Comparison of ENCODE assay signal across 8 mouse cellular contexts in genomic region chr7:130545893-130546292, GRCm38 (mm10). TPM values are rescaled to one million over a fixed set of nuclear protein-coding genes. Genes with fewer than 3 reads are reported as not detected.
DNase-seq lines count a peak whose midpoint lies in the region; ATAC-seq and TF ChIP-seq lines count a peak whose summit lies in the region.

No protein-coding gene starts in this region.

- peak; percentile 54 to 73 for TF ChIP-seq EP300 in MEL (IDR thresholded peaks at IDR 0.05; ENCODE audit: low read depth in 1 of 2, low read length in 2 of 2)

- 38% methylated on average over 3 of the region's 3 CpGs for WGBS in heart, embryonic 16.5 days
- 59% methylated on average over 3 of the region's 3 CpGs for WGBS in hindbrain, embryonic 13.5 days
- 63% methylated on average over 3 of the region's 3 CpGs for WGBS in midbrain, embryonic 12.5 days

- peak overlapping the region; percentile 100 for H3K27ac ChIP-seq in heart, embryonic 16.5 days (ENCODE audit: low read length)
- peak overlapping the region; percentile 95 for H3K27ac ChIP-seq in MEL (ENCODE audit: control insufficient read depth, low read depth, low read length)
- H3K27ac ChIP-seq in hindbrain, embryonic 13.5 days = peak overlapping the region; percentile 96
- H3K27ac ChIP-seq in midbrain, embryonic 12.5 days (replicated peaks) = peak overlapping the region; percentile 99

- H3K4me2 ChIP-seq in heart, embryonic 16.5 days (ENCODE audit: low read depth, low read length) = peak overlapping the region; percentile 81
- H3K4me2 ChIP-seq in hindbrain, embryonic 13.5 days = peak overlapping the region; percentile 84
- H3K4me2 ChIP-seq in midbrain, embryonic 12.5 days (replicated peaks) = peak overlapping the region; percentile 89

- peaks cover 24% of the 10 kb centered on the region for H3K36me3 ChIP-seq in heart, embryonic 16.5 days (ENCODE audit: control insufficient read depth, insufficient read depth)
- peaks cover 21 to 22% of the 10 kb centered on the region in 2 experiments for H3K36me3 ChIP-seq in MEL (ENCODE audit: control insufficient read depth in 1 of 2, insufficient read depth in 2 of 2, low read length in 2 of 2)
- H3K36me3 ChIP-seq in hindbrain, embryonic 13.5 days = peaks cover 37% of the 10 kb centered on the region
- H3K36me3 ChIP-seq in midbrain, embryonic 12.5 days = peaks cover 41% of the 10 kb centered on the region

- DNase-seq in heart, postnatal 36 days = no peak
- DNase-seq in MEL (ENCODE audit: low read depth, low spot score) = peak; percentile 36
- no peak for DNase-seq in MN1 (ENCODE audit: low spot score)
- DNase-seq in frontal cortex, adult 2 months (ENCODE audit: extremely low spot score in 1 of 2, low spot score in 1 of 2) = no peak
- no peak for DNase-seq in cerebellum, postnatal 25 days

- no peak for TF ChIP-seq POLR2A in MEL (IDR thresholded peaks at IDR 0.05; ENCODE audit: control insufficient read depth in 1 of 2, insufficient read depth in 1 of 2, low read depth in 1 of 2, low read length in 2 of 2, poor library complexity in 1 of 2)

- H3K79me2 ChIP-seq in MEL (ENCODE audit: control insufficient read depth, insufficient read depth, low read length, poor library complexity) = peaks cover 37% of the 10 kb centered on the region

- no peak for TF ChIP-seq RAD21 in MEL (IDR thresholded peaks at IDR 0.05; ENCODE audit: low read depth, low read length)

- no peaks in the 10 kb centered on the region for H3K9me3 ChIP-seq in heart, embryonic 16.5 days (replicated peaks; ENCODE audit: control insufficient read depth, low read length)
- H3K9me3 ChIP-seq in MEL (replicated peaks; ENCODE audit: insufficient read depth, low read length) = no peaks in the 10 kb centered on the region
- no peaks in the 10 kb centered on the region for H3K9me3 ChIP-seq in hindbrain, embryonic 13.5 days
- no peaks in the 10 kb centered on the region for H3K9me3 ChIP-seq in midbrain, embryonic 12.5 days

- TF ChIP-seq CTCF in MEL (IDR thresholded peaks at IDR 0.05 in 2 of 3, conservative IDR thresholded peaks at IDR 0.05 in 1 of 3; ENCODE audit: control insufficient read depth in 1 of 3, insufficient read depth in 1 of 3, low read depth in 2 of 3, low read length in 3 of 3, poor library complexity in 1 of 3, severe bottlenecking in 1 of 3) = no peak

- peak overlapping the region; percentile 99 for H3K9ac ChIP-seq in heart, embryonic 16.5 days (ENCODE audit: low read length)
- peak overlapping the region; percentile 98 for H3K9ac ChIP-seq in MEL (ENCODE audit: control insufficient read depth, low read depth, low read length, poor library complexity, severe bottlenecking)
- peak overlapping the region; percentile 92 for H3K9ac ChIP-seq in hindbrain, embryonic 13.5 days
- H3K9ac ChIP-seq in midbrain, embryonic 12.5 days (replicated peaks) = peak overlapping the region; percentile 95

- peak overlapping the region; percentile 97 for H3K4me3 ChIP-seq in heart, embryonic 16.5 days (ENCODE audit: low read length)
- H3K4me3 ChIP-seq in MEL (ENCODE audit: control insufficient read depth in 1 of 2, insufficient read depth in 1 of 2, low read depth in 2 of 2, low read length in 2 of 2) = peak overlapping the region; percentile 93 to 99
- H3K4me3 ChIP-seq in hindbrain, embryonic 13.5 days = peak overlapping the region; percentile 89
- peak overlapping the region; percentile 88 for H3K4me3 ChIP-seq in midbrain, embryonic 12.5 days

- no peaks in the 10 kb centered on the region for H3K27me3 ChIP-seq in heart, embryonic 16.5 days (ENCODE audit: control insufficient read depth, insufficient read depth, low read length)
- H3K27me3 ChIP-seq in MEL (ENCODE audit: control insufficient read depth in 1 of 2, insufficient read depth in 2 of 2, low read length in 2 of 2) = no peaks in the 10 kb centered on the region; a peak in 1 of 4 replicates
- no peaks in the 10 kb centered on the region for H3K27me3 ChIP-seq in hindbrain, embryonic 13.5 days
- no peaks in the 10 kb centered on the region for H3K27me3 ChIP-seq in midbrain, embryonic 12.5 days

- H3K4me1 ChIP-seq in heart, embryonic 16.5 days (ENCODE audit: control insufficient read depth, insufficient read depth, low read length) = peaks cover 14% of the 10 kb centered on the region
- H3K4me1 ChIP-seq in MEL (ENCODE audit: control insufficient read depth in 1 of 2, insufficient read depth in 2 of 2, low read length in 2 of 2) = peaks cover 6 to 13% of the 10 kb centered on the region in 2 experiments; a peak in 3 of 4 replicates
- peaks cover 24% of the 10 kb centered on the region for H3K4me1 ChIP-seq in hindbrain, embryonic 13.5 days (replicated peaks)
- peaks cover 18% of the 10 kb centered on the region for H3K4me1 ChIP-seq in midbrain, embryonic 12.5 days

- intact Hi-C loops in heart, postnatal 36 days (cut with DNase I) = loop anchor here (2.0 to 5.0 kb wide), 2 partner anchors 25 to 106 kb away; partner anchors contain the start of gene Ate1

- ATAC-seq in heart, embryonic 16.5 days (replicated peaks; ENCODE audit: extremely low read depth, insufficient read depth, low FRiP score) = no peak
- no peak for ATAC-seq in hindbrain, embryonic 13.5 days (ENCODE audit: low FRiP score)
- ATAC-seq in midbrain, embryonic 12.5 days (ENCODE audit: low FRiP score, low read depth) = no peak

TF ChIP-seq in MEL, 35 proteins besides CTCF, POLR2A, EP300 and RAD21:
- no peak for TF ChIP-seq MAX (IDR thresholded peaks at IDR 0.05; ENCODE audit: low read length)
- TF ChIP-seq KAT2A (conservative IDR thresholded peaks at IDR 0.05; ENCODE audit: low read depth, low read length) = no peak; the same call in 1 of the 2 replicates
- peak; percentile 51 for TF ChIP-seq SIN3A (IDR thresholded peaks at IDR 0.05; ENCODE audit: low read length)
- TF ChIP-seq ETS1 (IDR thresholded peaks at IDR 0.05; ENCODE audit: low read depth, low read length) = 0 out of 2 replicates have a peak, but pooled peaks have one; percentile 46
- TF ChIP-seq MYB (IDR thresholded peaks at IDR 0.05; ENCODE audit: low read depth, low read length) = peak; percentile 53; the same call in 1 of the 2 replicates
- peak; percentile 57; the same call in 1 of the 2 replicates for TF ChIP-seq TCF12 (IDR thresholded peaks at IDR 0.05; ENCODE audit: low read depth, low read length)
- 0 out of 2 replicates have a peak, but pooled peaks have one; percentile 27 for TF ChIP-seq MYC (IDR thresholded peaks at IDR 0.05; ENCODE audit: low read depth, low read length)
- 0 out of 2 replicates have a peak, but pooled peaks have one; percentile 3 for TF ChIP-seq NELFE (IDR thresholded peaks at IDR 0.05; ENCODE audit: low read depth, low read length)
- TF ChIP-seq GATA1 (IDR thresholded peaks at IDR 0.05; ENCODE audit: low read depth, low read length) = peak; percentile 71
- no peak for TF ChIP-seq POLR2AphosphoS5 (IDR thresholded peaks at IDR 0.05; ENCODE audit: borderline replicate concordance, low read depth, low read length)
- TF ChIP-seq MXI1 (IDR thresholded peaks at IDR 0.05; ENCODE audit: low read depth, low read length) = no peak
- no peak for TF ChIP-seq CHD1 (IDR thresholded peaks at IDR 0.05; ENCODE audit: low read depth, low read length)
- no peak for TF ChIP-seq HCFC1 (IDR thresholded peaks at IDR 0.05; ENCODE audit: low read depth, low read length)
- TF ChIP-seq TBP (IDR thresholded peaks at IDR 0.05; ENCODE audit: low read depth, low read length) = no peak

RNA-seq across cellular contexts. Expression of gene Ate1, which starts 25.7 kb away (rescaled TPM):
- 49.3 and 50.8 TPM in 2 replicates for polyA plus RNA-seq in heart, embryonic 16.5 days (2015; fragmentation: Nextera tagmentation; extraction: Ambion mirVana)
- 10 to 100 TPM; 30.5 to 32.9 TPM for total RNA-seq in heart, postnatal 36 days (2021)
- total RNA-seq in MEL (2012; rRNA removed) = 19.5 and 21.9 TPM in 2 replicates
- 10 to 100 TPM in 1 of 2 experiments, not detected in 1; 28.6 TPM for polyA plus RNA-seq in MEL (2012; ENCODE audit: insufficient read depth in 1 of 2, insufficient read length in 2 of 2, low read depth in 1 of 2, low replicate concordance in 2 of 2, missing spikeins in 1 of 2)
- polyA plus RNA-seq in hindbrain, embryonic 13.5 days (2015; fragmentation: Nextera tagmentation; extraction: Ambion mirVana) = 94.4 and 104 TPM in 2 replicates
- 68.2 and 76.9 TPM in 2 replicates for polyA plus RNA-seq in midbrain, embryonic 12.5 days (2016; fragmentation: Nextera tagmentation; extraction: Ambion mirVana)
- 26.0 and 30.8 TPM in 2 replicates for polyA plus RNA-seq in frontal cortex, adult 2 months (2012; rRNA removed)

RNA-seq across cellular contexts. Expression of gene Nsmce4a, which starts 27.0 kb away (rescaled TPM):
- 123 and 132 TPM in 2 replicates for polyA plus RNA-seq in heart, embryonic 16.5 days (2015; fragmentation: Nextera tagmentation; extraction: Ambion mirVana)
- 10 to 100 TPM; 44.5 to 47.6 TPM for total RNA-seq in heart, postnatal 36 days (2021)
- 124 and 134 TPM in 2 replicates for total RNA-seq in MEL (2012; rRNA removed)
- 100 to 1,000 TPM; 117 to 129 TPM for polyA plus RNA-seq in MEL (2012; ENCODE audit: insufficient read depth in 1 of 2, insufficient read length in 2 of 2, low read depth in 1 of 2, low replicate concordance in 2 of 2, missing spikeins in 1 of 2)
- 98.0 and 101 TPM in 2 replicates for polyA plus RNA-seq in hindbrain, embryonic 13.5 days (2015; fragmentation: Nextera tagmentation; extraction: Ambion mirVana)
- 169 and 171 TPM in 2 replicates for polyA plus RNA-seq in midbrain, embryonic 12.5 days (2016; fragmentation: Nextera tagmentation; extraction: Ambion mirVana)
- 44.1 and 49.5 TPM in 2 replicates for polyA plus RNA-seq in frontal cortex, adult 2 months (2012; rRNA removed)

RNA-seq across cellular contexts. Expression of gene Tacc2, which starts 31.3 kb away (rescaled TPM):
- polyA plus RNA-seq in heart, embryonic 16.5 days (2015; fragmentation: Nextera tagmentation; extraction: Ambion mirVana) = 45.0 and 47.0 TPM in 2 replicates
- total RNA-seq in heart, postnatal 36 days (2021) = 100 to 1,000 TPM; 505 to 575 TPM
- total RNA-seq in MEL (2012; rRNA removed) = 3.5 and 5.3 TPM in 2 replicates
- 10 to 100 TPM in 1 of 2 experiments, not detected in 1; 21.5 TPM for polyA plus RNA-seq in MEL (2012; ENCODE audit: insufficient read depth in 1 of 2, insufficient read length in 2 of 2, low read depth in 1 of 2, low replicate concordance in 2 of 2, missing spikeins in 1 of 2)
- polyA plus RNA-seq in hindbrain, embryonic 13.5 days (2015; fragmentation: Nextera tagmentation; extraction: Ambion mirVana) = 58.0 and 59.1 TPM in 2 replicates
- polyA plus RNA-seq in midbrain, embryonic 12.5 days (2016; fragmentation: Nextera tagmentation; extraction: Ambion mirVana) = 73.3 and 73.6 TPM in 2 replicates
- polyA plus RNA-seq in frontal cortex, adult 2 months (2012; rRNA removed) = 46.1 and 49.3 TPM in 2 replicates
